Mouse (Mus musculus): ENCODE results near the gene H2-D1. TPM values are rescaled to one million over a fixed set of nuclear protein-coding genes. Genes with fewer than 3 reads are reported as not detected.
A peak's percentile ranks its signal among the peaks of the same experiment; 100 is the strongest.
"Not testable (repeated sequence)": the region's sequence is repeated elsewhere in the genome, so short reads cannot be mapped to it uniquely, and the experiment has no call there.

H2-D1 gene
- polyA plus RNA-seq, 1 experiment = 284 TPM

DNA sequence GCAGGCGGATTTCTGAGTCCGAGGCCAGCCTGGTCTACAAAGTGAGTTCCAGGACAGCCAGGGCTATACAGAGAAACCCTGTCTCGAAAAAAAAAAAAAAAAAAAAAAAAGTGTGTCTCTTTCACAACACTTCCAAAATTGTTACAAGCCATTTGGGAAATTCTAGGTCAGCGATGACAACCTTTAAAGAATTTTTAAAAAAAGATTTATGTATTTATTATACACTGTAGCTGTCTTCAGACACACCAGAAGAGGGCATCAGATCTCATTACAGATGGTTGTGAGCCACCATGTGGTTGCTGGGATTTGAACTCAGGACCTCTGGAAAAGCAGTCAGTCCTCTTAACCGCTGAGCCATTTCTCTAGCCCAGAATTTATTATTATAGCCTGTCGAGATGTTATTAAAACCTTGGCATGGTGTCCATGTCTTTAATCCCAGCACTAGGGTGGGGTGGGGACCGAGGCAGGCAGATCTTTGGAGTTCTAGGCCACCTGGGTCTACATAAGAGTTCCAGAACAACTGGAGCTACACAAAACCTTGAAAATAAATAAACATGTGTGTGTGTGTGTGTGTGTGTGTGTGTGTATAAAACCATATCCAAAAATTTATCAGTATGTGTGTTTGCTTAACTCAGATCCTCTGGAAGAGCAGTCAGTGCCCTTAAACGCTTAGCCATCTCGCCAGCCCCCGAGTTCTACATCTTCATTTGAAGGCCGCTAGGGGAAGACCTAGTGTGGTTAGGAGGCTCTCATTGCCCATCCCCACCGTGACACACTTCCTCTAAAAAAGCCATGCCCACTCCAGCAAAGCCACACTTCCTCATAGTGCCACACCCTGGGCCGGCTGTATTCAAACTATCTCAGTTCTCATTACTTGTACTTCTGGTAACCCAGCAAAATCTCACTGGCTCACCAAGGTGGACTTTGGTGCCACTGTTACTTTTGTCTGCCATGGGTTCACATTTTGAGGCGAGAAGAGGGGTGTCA, 3.7 kb upstream of the H2-D1 start:
- H3K27ac ChIP-seq (replicated peaks; ENCODE audit: low read depth, low read length) = peak overlapping the region; percentile 96
- no peak overlapping the region for H3K4me3 ChIP-seq (ENCODE audit: insufficient read depth, low read depth, low read length)
- H3K4me1 ChIP-seq (ENCODE audit: control insufficient read depth, insufficient read depth, insufficient read length, low read length) = peaks cover 7% of the 10 kb centered on the region

DNA sequence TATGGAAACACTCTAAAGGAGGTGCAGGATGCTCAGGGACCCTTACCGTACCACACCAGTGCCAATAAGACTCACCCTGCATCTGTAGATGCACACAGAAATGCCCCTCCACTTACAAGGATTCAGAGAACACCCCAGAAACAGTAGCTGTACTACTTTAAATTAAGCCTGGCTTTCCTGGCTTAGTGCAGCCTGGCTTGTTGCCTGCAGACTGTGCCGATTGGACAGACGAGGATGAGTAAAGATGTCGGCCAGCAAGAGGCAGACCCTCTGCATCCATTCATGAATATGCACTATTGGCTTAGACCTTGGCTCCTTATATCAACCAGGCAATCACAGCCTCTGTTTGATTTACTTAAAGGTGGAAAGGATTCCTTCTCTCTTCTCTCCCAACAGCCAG, 2.9 kb upstream of the H2-D1 start:
- Histone ChIP-seq H3K4me3 (ENCODE audit: insufficient read depth, low read depth, low read length) (no peak overlapping the region), H3K27ac (replicated peaks; ENCODE audit: low read depth, low read length) (peak overlapping the region; percentile 96), H3K4me1 (ENCODE audit: control insufficient read depth, insufficient read depth, insufficient read length, low read length) (peaks cover 7% of the 10 kb centered on the region)

DNA sequence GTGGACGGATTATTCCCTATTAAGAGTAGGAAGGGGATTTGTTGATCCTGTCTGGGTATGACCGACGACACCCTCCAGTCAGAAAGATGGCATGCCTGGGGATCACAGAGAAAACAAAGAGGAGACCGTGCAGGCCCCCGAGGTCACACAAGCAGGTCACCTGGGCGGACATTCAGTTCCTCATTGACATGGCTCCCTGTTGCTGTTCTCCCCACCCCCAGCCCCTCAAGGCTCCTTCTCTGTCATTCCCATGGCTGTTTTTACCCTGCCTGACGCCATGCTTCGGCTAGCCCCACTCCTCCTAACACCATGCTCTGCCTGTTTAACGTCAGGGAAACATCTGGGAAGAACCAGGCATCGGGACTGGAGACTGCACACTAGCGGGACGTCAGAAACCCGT, 879 bp upstream of the H2-D1 start:
- Histone ChIP-seq H3K4me3 (ENCODE audit: insufficient read depth, low read depth, low read length) (no peak overlapping the region), H3K27ac (replicated peaks; ENCODE audit: low read depth, low read length) (peak overlapping the region; percentile 100; the same call in 1 of the 2 replicates), H3K4me1 (ENCODE audit: control insufficient read depth, insufficient read depth, insufficient read length, low read length) (peaks cover 7% of the 10 kb centered on the region)

DNA sequence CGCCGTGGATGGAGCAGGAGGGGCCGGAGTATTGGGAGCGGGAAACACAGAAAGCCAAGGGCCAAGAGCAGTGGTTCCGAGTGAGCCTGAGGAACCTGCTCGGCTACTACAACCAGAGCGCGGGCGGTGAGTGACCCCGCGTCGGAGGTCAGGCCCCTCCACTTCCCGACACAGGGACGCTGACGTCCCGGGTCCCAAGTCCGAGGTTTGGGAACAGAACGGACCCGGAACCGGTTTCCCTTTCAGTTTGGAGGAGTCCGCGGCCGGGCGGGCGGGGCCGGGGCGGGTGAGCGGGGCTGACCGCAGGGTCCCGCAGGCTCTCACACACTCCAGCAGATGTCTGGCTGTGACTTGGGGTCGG, 973 bp downstream of the H2-D1 start:
- peak overlapping the region; percentile 84 for H3K27ac ChIP-seq (replicated peaks; ENCODE audit: low read depth, low read length)
- peak overlapping the region; percentile 90 for H3K4me3 ChIP-seq (ENCODE audit: insufficient read depth, low read depth, low read length)
- H3K4me1 ChIP-seq (ENCODE audit: control insufficient read depth, insufficient read depth, insufficient read length, low read length) = peaks cover 7% of the 10 kb centered on the region

DNA sequence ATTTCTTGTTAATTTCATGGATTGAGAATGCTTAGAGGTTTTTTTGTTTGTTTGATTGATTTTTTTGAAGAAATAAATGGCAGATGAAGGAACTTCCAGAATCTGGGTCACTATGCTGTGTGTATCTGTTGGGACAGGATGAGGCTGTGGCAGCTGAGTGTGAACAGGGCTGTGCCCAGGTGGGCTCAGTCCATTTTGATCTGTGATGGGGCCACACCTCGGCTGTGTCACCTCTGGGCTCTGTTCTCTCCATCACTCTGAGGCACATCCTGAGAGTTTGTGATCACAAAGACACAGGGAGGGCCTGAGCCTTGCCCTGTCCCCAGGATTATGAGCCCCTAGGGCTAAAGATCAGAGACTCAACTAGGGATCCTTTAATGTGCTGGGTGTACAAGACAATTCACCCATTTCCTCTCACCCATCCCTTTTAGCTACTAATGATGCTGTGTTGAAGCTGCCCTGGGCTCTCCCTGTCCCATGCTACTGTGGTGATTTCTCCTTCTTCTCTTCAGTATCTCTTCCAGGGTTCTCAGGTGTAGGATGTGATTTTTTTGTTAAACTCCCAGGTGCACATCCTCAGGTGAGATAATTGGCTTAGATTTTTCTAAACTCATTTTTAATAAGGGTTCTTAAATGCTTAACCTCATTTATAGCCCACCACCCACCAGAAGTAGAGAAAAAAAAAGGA, 5.0 kb downstream of the H2-D1 start:
- H3K4me3 ChIP-seq (ENCODE audit: insufficient read depth, low read depth, low read length) = no peak overlapping the region
- no peaks in the 10 kb centered on the region for H3K4me1 ChIP-seq (ENCODE audit: control insufficient read depth, insufficient read depth, insufficient read length, low read length)
- H3K27ac ChIP-seq (replicated peaks; ENCODE audit: low read depth, low read length) = no peak overlapping the region

DNA sequence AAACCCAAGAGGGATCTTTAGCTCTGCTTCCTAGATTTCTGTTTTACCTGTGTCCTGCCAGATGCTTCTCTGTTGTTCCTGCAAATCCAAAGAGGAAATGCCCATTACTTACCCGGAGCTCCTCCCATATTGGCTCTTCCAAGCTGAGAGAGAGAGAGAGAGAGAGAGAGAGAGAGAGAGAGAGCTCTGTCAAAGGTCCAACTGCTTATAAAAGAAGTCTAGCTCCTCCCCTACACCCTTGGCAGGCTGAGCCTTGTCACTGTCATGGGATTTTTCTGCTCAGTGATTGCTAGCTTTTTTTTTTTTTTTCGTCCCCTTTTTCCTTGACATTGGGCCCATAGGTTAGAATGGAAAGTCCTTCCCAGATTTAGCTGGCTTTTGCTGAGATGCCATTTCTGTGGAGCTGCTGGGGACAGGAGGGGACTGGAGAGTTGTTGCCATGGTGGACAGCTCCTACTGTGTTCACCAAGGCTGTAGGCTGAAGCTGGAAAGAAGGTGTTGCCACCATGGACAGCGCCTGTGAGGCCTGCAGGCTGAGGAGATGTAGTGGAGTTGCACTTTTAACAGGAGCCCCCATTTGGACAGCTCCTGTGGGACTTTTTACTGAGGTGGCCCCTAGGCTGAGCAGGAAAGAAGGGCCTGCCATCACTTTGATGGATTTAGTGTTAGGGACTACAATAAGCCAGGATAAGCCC, 7.3 kb downstream of the H2-D1 start:
- no peaks in the 10 kb centered on the region for H3K4me1 ChIP-seq (ENCODE audit: control insufficient read depth, insufficient read depth, insufficient read length, low read length)
- H3K4me3 ChIP-seq (ENCODE audit: insufficient read depth, low read depth, low read length) = no peak overlapping the region
- H3K27ac ChIP-seq (replicated peaks; ENCODE audit: low read depth, low read length) = no peak overlapping the region

DNA sequence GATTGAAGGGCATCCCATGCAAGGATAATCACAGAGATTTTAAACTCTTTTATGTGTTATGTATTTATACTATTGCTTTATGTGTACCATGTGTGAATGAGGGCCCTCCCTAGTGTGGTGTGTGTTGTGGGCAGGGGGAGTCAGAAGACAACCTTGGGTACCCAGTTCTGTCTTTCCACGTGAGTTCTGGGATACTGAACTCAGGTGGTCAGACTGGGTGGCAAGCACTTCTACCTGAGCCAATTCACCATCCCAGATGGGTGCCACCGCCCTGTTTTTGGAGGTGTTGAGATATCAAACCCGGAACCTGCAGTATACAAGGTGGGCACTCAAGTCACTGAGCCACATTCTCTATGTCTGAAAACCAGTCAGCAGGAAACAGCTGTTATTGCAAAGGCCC, 9.7 kb downstream of the H2-D1 start:
- Histone ChIP-seq H3K4me1 (ENCODE audit: control insufficient read depth, insufficient read depth, insufficient read length, low read length) (no peaks in the 10 kb centered on the region), H3K27ac (replicated peaks; ENCODE audit: low read depth, low read length) (no peak overlapping the region), H3K4me3 (ENCODE audit: insufficient read depth, low read depth, low read length) (no peak overlapping the region)

DNA sequence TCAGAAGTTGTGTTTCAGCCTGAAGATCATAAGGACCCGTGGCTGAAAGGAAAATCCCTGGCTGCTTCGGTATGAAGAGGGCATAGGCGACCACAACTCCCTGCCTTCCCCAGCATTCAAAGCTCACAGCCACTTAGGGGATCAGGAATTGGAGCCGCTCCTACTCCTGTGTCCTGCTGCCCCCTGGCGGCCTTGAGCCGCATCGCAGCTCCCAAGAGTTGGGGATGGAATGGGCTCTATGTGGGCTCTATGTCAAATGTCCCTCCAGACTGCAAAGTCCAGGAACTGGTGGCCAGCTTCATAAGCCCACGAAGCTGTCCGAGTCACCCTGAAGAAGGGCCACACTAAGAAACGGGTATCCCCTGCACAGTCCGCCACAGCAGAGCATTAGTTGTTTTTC, 12.2 kb downstream of the H2-D1 start:
- Histone ChIP-seq H3K4me1 (ENCODE audit: control insufficient read depth, insufficient read depth, insufficient read length, low read length) (no peaks in the 10 kb centered on the region), H3K4me3 (ENCODE audit: insufficient read depth, low read depth, low read length) (no peak overlapping the region), H3K27ac (replicated peaks; ENCODE audit: low read depth, low read length) (no peak overlapping the region)

DNA sequence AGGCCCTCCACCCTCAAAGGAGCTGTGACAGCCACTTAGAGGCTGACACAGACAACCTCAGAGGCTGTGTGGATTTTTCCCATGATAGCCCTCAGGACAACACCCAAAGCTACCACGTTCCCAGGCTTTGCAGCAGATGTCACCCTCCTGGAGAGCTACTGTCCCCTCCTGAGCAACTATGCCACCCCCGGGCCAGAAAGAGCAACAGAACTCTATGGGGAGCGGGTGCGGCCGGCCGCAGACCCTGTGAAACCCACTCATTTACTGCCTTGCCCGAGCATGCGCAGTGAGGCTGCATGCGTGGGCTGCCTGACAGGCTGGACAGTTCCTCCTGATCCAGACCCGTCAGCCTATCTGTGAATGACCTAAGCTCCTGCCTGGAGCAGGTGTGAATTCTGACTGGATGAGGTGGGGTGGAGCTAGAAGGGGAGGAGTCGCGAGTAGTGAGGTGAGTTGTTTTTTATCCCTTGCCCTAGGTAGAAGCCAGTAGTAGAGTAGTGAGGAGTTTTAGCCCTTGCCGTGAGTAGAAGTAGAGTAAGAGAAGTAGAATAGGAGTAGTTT, 13.9 kb downstream of the H2-D1 start:
- H3K27ac ChIP-seq (replicated peaks; ENCODE audit: low read depth, low read length) = no peak overlapping the region
- no peak overlapping the region for H3K4me3 ChIP-seq (ENCODE audit: insufficient read depth, low read depth, low read length)
- no peaks in the 10 kb centered on the region for H3K4me1 ChIP-seq (ENCODE audit: control insufficient read depth, insufficient read depth, insufficient read length, low read length)

DNA sequence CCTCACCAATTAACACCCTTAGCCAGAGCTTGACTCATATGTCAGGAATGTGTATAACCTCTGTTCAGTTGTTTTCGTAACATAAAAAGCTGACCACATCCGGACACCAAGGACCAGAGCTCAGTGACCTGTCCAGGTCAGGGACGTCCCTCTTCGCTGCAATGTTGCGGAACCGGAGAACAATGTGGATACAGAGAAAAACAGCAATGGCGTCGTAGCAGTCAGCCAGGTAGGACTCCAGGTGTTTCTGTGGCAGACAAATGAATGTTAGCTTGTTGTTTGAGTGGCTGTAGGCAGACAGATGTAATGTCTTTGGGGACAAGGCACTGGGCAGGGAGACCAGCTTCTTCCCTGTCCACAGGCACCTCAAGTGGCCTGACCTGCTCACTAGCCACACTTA, 15.5 kb downstream of the H2-D1 start:
- no peak overlapping the region for H3K4me3 ChIP-seq (ENCODE audit: insufficient read depth, low read depth, low read length)
- no peaks in the 10 kb centered on the region for H3K4me1 ChIP-seq (ENCODE audit: control insufficient read depth, insufficient read depth, insufficient read length, low read length)
- H3K27ac ChIP-seq (replicated peaks; ENCODE audit: low read depth, low read length) = no peak overlapping the region

DNA sequence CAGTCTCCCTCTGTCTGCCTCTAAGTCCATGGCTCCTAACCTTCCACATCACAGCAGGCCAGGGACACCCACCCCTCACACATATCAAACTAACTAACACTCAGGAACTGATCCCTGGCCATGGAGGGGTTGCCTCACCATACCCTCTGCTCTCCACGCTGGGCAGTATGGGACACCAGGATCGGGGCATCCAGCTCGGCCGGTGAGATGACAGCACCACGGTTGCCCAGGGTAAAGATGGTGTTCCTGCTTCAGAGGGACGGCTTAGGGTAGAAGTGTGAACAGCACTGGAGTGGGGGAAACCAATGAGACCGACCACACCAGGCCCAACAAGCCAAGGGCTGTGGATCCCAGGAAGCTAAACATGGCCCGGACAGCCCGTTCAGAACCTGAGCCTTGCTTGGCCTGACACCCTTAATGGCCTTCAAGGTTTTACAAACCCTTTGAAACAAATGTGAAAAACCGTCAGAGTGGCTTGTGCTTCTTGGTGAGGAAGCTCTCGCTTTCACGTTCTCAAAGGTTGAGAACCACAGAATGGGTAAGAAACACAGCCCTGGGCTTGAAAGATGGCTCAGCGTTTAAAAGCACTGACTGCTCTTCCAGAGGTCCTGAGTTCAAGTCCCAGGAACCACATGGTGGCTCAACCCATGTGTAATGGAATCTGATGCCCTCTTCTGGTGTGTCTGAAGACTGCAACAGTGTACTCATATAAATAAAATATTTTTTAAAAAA, 16.6 kb downstream of the H2-D1 start:
- H3K4me1 ChIP-seq (ENCODE audit: control insufficient read depth, insufficient read depth, insufficient read length, low read length) = no peaks in the 10 kb centered on the region
- H3K4me3 ChIP-seq (ENCODE audit: insufficient read depth, low read depth, low read length) = no peak overlapping the region
- no peak overlapping the region for H3K27ac ChIP-seq (replicated peaks; ENCODE audit: low read depth, low read length)

DNA sequence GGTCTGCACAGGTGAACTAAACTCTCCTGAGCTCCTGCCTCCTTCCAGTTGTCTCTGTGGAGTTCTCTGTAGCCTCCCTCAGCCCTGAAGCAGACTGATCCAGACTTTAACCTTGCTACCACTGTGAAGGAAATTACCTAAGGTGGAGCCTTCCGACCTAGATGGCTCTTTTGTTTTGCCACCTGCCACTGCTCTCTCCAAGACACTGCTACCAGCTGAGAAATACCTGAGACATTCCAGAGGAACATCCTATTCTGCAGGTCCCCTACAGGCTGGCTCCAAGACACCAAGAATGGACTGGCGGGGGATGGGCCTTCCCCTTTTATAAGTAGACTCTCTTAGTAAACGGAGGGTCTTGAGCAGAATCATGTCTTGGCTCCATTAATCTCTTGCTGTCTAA, 17.7 kb downstream of the H2-D1 start:
- Histone ChIP-seq H3K27ac (replicated peaks; ENCODE audit: low read depth, low read length) (no peak overlapping the region), H3K4me3 (ENCODE audit: insufficient read depth, low read depth, low read length) (no peak overlapping the region)

DNA sequence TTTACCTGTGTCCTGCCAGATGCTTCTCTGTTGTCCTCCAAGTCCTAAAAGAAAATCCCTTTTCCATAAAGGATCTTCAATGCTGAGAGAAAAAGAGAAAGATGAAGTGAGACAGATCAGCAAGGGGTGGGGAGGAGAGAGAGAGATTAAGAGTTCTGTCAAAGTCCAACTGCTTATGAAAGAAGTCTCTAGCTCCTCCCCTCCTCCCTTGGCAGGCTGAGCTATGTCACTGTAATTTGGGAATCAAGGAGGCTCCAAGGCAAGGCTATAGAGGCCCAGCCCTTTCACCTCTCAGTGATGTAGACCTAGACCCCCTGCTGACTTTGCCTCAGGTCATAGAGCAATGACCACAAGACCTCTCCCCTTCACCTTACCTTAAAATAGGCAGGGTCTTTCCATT, 22.9 kb downstream of the H2-D1 start:
- Histone ChIP-seq H3K27ac (replicated peaks; ENCODE audit: low read depth, low read length) (no peak overlapping the region), H3K4me1 (ENCODE audit: control insufficient read depth, insufficient read depth, insufficient read length, low read length) (no peaks in the 10 kb centered on the region), H3K4me3 (ENCODE audit: insufficient read depth, low read depth, low read length) (no peak overlapping the region)

More for the DNA sequence above, 17.7 kb downstream of the H2-D1 start:
- no peaks in the 10 kb centered on the region for H3K4me1 ChIP-seq (ENCODE audit: control insufficient read depth, insufficient read depth, insufficient read length, low read length)

DNA sequence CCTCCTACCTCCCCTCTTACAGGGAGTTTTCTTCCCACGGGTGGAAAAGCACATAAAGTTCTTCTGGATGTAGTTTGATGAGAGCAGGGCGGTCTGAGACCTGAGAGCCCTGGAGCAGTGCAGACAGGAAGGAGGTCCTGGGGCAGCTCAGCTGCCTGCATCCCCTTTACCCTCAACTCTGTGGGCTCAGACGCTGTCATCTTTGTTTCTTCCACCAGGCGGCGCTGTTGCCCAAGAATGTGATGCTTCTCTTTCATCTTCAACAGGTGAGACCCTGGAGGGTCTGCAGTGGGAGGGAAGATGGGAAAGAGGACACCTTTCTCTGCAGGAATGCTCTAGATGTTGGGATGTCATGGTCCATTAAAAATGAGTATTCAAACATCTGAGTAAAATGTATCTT, 33.3 kb downstream of the H2-D1 start:
- H3K4me3 ChIP-seq (ENCODE audit: insufficient read depth, low read depth, low read length); H3K4me1 ChIP-seq (ENCODE audit: control insufficient read depth, insufficient read depth, insufficient read length, low read length); H3K27ac ChIP-seq (replicated peaks; ENCODE audit: low read depth, low read length): not testable (repeated sequence)
